Mouse (Mus musculus) embryonic facial prominence, embryonic 15.5 days (tissue): ENCODE measurements around the gene Sec14l4. TPM values are rescaled to one million over a fixed set of nuclear protein-coding genes. Genes with fewer than 3 reads are reported as not detected.
A peak's percentile ranks its signal among the peaks of the same experiment; 100 is the strongest.

ENCODE experiments used
- ATAC-seq: fragments of 200-750 bp; cut with Nextera tagmentation; 2 replicates; pipeline ENCODE4 v1.8.0; 2017; ENCODE audit warnings: low read depth, moderate TSS enrichment; ENCODE audit not compliant: insufficient number of reproducible peaks, low FRiP score, low TSS enrichment
- H3K27ac ChIP-seq: fragments of 300-500 bp; sonication (generic); replicated peaks from 2 replicates; pipeline ENCODE4 v1.5.1; 2015; ENCODE audit warnings: mild to moderate bottlenecking, inconsistent platforms
- H3K27me3 ChIP-seq: fragments of 300-500 bp; sonication (generic); 2 replicates; pipeline ENCODE4 v1.6.1; 2015; ENCODE audit warnings: inconsistent platforms
- H3K36me3 ChIP-seq: fragments of 300-500 bp; sonication (generic); 2 replicates; pipeline ENCODE4 v1.6.1; 2015; ENCODE audit warnings: mild to moderate bottlenecking, inconsistent platforms
- H3K4me1 ChIP-seq: fragments of 300-500 bp; sonication (generic); 2 replicates; pipeline ENCODE4 v1.6.1; 2015; ENCODE audit warnings: inconsistent platforms
- H3K4me2 ChIP-seq: fragments of 300-500 bp; sonication (generic); replicated peaks from 2 replicates; pipeline ENCODE4 v1.6.1; 2015; ENCODE audit warnings: mild to moderate bottlenecking, inconsistent platforms
- H3K4me3 ChIP-seq: fragments of 300-500 bp; sonication (generic); replicated peaks from 2 replicates; pipeline ENCODE4 v1.5.1; 2015; ENCODE audit warnings: mild to moderate bottlenecking, inconsistent platforms
- H3K9ac ChIP-seq: fragments of 300-500 bp; sonication (generic); 2 replicates; pipeline ENCODE4 v1.6.1; 2015; ENCODE audit warnings: inconsistent platforms
- H3K9me3 ChIP-seq: fragments of 300-500 bp; sonication (generic); replicated peaks from 2 replicates; pipeline ENCODE4 v1.6.1; 2016; ENCODE audit warnings: inconsistent platforms
- WGBS: fragments of 180-500 bp; shearing (Covaris S2); methylation state at CpG from one replicate; pipeline ENCODE4 v1.1.7; 2015; 5-methylcytosine and 5-hydroxymethylcytosine counted together
- polyA plus RNA-seq: library from polyadenylated mRNA; unstranded; fragments of >200 nt; fragmentation: Nextera tagmentation; extraction: Ambion mirVana; gene quantifications from 2 replicates; pipeline ENCODE4 v1.2.1, GENCODE M21; 2015

Sec14l4 gene
- polyA plus RNA-seq, 1 experiment from 2014 or later: 0.94 TPM

DNA sequence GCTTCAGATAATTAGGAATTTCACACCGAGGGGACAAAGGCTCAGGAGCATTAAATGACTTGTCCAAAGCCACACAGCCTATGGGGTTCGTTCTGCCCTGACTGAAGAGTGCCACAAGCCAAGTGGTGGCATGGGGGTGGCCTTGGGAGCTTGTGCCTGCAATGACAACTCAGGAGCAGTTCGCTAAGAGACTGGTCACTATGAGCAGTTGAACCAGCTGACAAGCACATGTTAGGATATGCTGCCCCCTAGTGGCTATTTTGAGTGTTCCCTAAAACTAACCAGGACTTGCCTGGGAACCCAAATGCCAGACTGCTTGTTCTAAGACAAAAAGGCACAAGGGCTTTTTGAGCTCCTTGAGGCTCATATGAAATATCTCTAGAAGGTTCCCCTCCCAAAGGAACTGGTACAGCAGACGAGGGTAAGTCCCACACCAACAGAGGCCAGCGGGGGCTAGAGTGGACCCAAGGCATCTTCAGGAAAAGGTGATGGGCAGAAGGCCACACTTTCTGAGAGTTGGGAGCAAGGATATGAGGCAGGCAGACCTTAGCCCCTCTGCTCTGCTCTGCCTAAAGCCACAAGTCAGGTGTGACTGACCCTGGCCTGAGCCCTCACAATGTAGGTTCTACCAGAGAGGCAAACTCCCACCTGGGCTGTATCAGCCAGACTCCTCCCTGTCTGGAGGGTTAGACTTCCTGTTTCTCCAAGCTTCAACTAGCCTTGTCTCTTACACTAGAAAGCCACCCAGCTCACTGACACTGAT, 52.2 kb downstream of the Sec14l4 start:
- H3K4me2 ChIP-seq: no peak overlapping the region
- H3K36me3 ChIP-seq: no peaks in the 10 kb centered on the region
- H3K9me3 ChIP-seq: no peaks in the 10 kb centered on the region
- 30% methylated on average over 5 of the region's 5 CpGs for WGBS
- H3K4me3 ChIP-seq: no peak overlapping the region
- no peak for ATAC-seq
- H3K27me3 ChIP-seq: no peaks in the 10 kb centered on the region
- H3K4me1 ChIP-seq: no peaks in the 10 kb centered on the region
- no peak overlapping the region for H3K9ac ChIP-seq
- no peak overlapping the region for H3K27ac ChIP-seq

DNA sequence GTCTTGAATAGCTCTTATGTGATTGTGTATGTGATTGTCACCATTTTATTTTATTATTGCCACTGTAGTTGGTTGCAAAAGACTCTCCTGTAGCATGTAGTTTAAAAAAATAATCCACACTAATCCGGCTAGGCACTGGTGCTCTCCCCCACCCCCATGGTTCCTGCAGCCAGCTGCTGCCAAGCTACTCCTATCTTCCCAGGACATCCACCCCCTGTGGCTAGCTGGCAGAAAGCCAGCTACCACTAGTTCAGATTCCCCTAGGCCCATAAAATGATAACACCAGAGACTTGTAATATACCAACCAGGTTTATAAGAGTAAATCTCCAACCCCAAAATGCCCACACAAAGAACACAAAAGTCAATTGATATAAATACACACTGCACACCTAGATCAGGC, 55.0 kb downstream of the Sec14l4 start:
- 68% methylated on average over 1 of the region's 1 CpGs for WGBS
- no peak overlapping the region for H3K4me3 ChIP-seq
- ATAC-seq: no peak
- H3K4me2 ChIP-seq: no peak overlapping the region
- H3K27me3 ChIP-seq: no peaks in the 10 kb centered on the region
- no peaks in the 10 kb centered on the region for H3K9me3 ChIP-seq
- no peaks in the 10 kb centered on the region for H3K36me3 ChIP-seq
- no peak overlapping the region for H3K27ac ChIP-seq
- no peaks in the 10 kb centered on the region for H3K4me1 ChIP-seq
- H3K9ac ChIP-seq: no peak overlapping the region

DNA sequence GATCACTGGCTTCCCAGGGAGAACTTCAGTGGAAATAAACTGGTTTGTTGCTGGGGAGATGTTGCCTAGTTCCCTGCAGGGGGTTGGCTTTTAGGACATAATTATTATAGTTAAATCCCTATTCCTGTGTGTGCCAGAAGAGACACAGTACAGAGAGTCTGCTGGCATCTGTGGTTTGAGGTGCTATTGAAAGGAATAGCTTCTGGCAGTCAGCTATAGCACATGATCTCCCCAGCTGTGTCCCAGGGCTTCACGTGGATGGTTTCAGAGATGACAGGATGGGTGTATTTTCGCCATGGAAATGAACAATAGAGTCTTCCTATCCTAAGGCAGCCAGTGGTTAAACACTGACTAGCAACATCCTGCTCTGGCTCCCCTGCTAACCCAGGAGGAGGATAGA, 56.0 kb downstream of the Sec14l4 start:
- Histone ChIP-seq H3K36me3 (peaks cover 3% of the 10 kb centered on the region; the same call in 1 of the 2 replicates), H3K4me1 (no peaks in the 10 kb centered on the region), H3K9me3 (no peaks in the 10 kb centered on the region), H3K4me3 (no peak overlapping the region), H3K27ac (no peak overlapping the region), H3K4me2 (no peak overlapping the region), H3K27me3 (no peaks in the 10 kb centered on the region), H3K9ac (no peak overlapping the region)
- WGBS: 43% methylated on average over 2 of the region's 2 CpGs
- no peak for ATAC-seq

DNA sequence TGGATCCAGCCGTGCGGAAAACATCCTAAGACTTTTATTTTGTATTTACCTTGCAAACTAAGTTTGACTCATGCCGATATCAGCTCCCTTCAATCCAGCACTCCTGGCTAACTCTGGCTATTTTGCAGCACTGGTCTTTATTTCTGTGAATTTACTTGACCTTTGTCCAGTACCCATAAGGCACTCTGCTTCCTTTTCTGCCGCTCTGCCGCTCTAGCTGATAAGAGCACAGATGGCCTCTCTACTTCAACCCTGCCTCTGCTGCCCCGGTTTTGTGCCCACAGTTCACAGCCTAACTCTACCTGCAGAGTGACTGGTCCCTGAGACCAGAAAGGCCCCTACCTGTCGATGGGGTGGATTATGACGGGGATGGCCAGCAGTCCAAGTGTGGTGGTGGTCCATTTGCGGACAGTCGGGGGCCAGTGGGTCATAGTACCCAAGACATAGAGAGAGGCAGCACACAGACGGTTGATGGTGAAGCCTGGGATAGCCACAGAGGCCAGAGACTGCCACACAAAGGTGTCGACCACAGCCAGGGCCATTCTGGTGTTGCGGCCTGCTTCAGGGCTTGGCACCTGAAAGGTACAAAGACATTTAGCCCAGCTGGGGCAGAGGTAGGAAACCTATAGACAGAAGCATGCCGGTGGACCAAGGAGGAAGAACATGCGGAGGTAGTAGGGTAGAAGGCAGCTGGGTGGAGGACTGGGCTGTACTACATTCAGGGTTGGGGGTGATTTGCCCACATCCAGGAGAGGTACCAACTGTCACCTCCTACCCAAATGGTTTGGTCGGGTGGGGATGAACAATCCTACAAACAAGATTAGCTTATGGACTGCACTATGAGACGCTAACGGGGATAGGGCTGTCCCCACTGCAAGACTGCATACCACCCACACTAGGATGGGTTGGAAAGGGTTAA, 62.5 kb downstream of the Sec14l4 start:
- 85% methylated on average over 18 of the region's 18 CpGs for whole genome bisulfite sequencing

DNA sequence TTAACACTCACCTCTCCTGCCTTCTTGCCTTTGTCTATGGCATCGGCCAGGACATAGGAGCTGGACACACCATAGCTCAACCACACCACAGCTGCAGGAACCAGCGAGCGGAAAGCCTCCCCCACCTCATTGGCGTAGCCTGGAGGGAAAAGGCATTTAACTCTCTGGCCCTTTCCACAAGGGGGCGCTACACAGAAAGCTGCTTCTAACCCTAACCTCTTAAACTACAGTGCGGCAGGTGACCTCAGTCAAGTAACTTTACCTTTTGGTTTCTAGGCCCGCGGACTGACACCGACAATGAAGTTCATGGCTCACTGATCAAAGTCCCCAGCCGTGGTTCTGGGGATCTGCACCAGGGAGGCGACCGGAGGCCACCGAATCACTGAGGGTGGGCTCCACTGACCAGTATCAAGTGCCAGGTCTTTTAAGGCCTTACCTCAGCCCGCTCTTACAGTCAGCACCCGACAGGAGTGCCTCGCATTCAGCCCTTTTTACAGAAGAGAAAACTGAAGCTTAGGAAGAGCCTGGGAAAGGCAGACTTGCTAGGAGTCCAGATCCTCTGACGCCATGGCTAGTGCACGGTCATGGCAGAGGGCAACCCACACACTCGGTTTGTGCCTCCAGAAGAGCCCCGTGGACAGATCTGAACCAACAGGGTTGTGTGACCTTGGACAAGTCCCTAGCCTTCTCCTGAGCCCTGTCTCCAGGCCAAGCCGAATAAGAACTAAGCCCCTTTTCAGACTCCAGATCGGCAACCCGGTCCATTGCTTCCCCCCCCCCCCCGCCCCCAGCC, 63.3 kb downstream of the Sec14l4 start:
- H3K4me2 ChIP-seq: peak overlapping the region; percentile 74
- H3K27me3 ChIP-seq: no peaks in the 10 kb centered on the region
- ATAC-seq: no peak
- H3K36me3 ChIP-seq: peaks cover 6% of the 10 kb centered on the region; the same call in 1 of the 2 replicates
- H3K4me1 ChIP-seq: peaks cover 25% of the 10 kb centered on the region
- no peaks in the 10 kb centered on the region for H3K9me3 ChIP-seq
- WGBS: 6% methylated on average over 23 of the region's 24 CpGs
- peak overlapping the region; percentile 56 for H3K4me3 ChIP-seq
- 0 out of 2 replicates have a peak overlapping the region, but pooled peaks have one; percentile 31 for H3K9ac ChIP-seq
- peak overlapping the region; percentile 55; the same call in 1 of the 2 replicates for H3K27ac ChIP-seq

More for the DNA sequence above, 62.5 kb downstream of the Sec14l4 start:
- Histone ChIP-seq H3K9ac (no peak overlapping the region), H3K9me3 (no peaks in the 10 kb centered on the region), H3K4me1 (peaks cover 25% of the 10 kb centered on the region), H3K27me3 (no peaks in the 10 kb centered on the region), H3K27ac (no peak overlapping the region), H3K4me2 (peak overlapping the region; percentile 74), H3K36me3 (peaks cover 6% of the 10 kb centered on the region; the same call in 1 of the 2 replicates), H3K4me3 (0 out of 2 replicates have a peak overlapping the region, but pooled peaks have one; percentile 56)
- no peak for ATAC-seq

DNA sequence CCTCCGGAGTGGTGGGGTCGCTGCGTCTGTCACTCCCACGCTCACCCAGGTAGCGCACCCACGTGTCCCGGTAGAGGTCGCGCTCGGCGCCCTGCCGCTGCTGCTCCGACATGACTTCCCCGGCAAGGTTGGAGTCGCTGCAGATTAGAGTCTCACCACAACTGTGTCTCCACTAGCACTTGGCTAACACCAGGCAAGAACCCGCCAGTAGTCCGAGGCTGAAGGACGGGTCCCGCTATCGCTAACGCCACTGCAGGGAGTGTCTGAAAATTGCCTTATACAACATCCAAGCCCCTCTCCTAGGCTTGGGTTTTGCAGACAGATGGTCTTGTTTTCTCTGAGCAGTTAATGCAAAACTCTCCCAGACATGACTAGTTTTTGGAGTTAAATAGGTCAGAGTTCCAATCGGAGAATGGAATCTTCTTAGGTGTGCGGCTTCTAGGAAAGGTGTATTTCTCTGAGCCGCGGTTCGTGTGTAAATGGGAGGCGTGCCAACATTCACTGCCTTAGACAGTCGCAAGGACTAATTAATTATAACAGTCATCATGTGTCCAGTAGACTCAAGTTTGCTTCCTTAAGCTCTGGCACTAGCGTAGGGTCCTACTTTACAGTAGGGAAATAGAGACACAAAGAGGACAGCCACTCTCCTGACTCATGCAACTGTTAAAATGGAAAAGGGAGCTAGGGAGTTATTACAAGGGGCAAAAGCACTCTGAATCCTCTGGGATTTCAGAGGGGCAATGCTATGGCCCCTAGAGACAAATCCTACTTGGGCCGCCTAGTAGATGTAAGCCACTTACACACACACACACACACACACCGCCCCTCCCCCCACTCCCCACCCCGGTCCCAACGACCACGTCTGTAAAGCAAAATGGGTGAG, 64.2 kb downstream of the Sec14l4 start, which contains the start of gene Mtfp1:
Gene Mtfp1, minus strand, starts transcription at position 275 of the 883 bp plus-strand sequence.
- no peak for ATAC-seq
- Histone ChIP-seq H3K4me1 (peaks cover 25% of the 10 kb centered on the region), H3K9me3 (no peaks in the 10 kb centered on the region), H3K9ac (peak within 1 kb of the TSS; percentile 31; the same call in 1 of the 2 replicates), H3K36me3 (peaks cover 6% of the 10 kb centered on the region; the same call in 1 of the 2 replicates), H3K4me3 (peak within 1 kb of the TSS; percentile 56), H3K4me2 (peak within 1 kb of the TSS; percentile 74), H3K27me3 (no peaks in the 10 kb centered on the region), H3K27ac (peak within 1 kb of the TSS; percentile 87)
- WGBS: 6% methylated on average over 34 of the region's 34 CpGs

DNA sequence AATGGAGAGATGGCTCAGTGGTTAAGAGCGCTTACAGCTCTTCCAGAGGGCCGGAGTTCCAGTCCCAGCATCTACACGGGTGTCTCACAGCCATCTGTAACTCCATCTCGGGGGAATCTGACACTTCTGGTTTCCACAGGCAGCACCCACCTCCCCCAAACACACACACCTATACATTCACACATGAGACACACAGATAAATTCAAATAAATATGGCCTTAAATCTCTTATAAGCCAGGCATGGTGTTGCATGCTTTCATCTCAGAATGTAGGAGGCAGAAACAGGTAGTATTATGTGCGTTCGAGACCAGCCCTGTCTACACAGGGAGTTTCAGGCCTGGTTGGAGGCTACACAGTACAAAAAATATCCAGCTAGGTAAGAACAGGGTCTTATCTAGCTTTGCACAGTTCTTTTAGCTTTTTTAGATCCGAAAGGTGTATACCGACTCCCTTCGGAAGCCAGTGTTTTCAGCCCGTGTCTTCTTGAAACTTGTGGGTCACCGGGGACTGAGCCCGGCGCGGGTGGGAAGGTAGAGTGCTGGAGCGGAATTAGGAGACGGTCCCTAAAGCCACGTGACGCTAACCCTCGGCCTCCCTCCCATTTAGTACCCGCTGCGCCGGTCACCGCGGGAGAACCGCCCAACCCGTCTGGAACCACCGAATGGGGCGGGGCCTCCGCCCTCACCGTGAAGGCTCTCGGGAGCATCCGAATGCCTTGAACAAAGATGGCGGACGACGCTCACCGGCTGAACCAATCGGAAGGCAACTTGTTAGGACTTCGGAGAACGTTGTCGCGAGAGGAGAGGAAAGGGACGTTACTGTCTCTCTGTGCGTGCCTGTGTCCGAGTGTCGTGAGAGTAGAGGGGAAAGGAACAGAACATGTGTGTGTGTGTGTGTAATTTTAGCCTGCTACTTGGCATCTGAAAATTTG, 65.1 kb downstream of the Sec14l4 start:
- WGBS: 3% methylated on average over 45 of the region's 45 CpGs
- peak; percentile 96 for ATAC-seq
- peak overlapping the region; percentile 74 for H3K4me2 ChIP-seq
- H3K4me1 ChIP-seq: peaks cover 25% of the 10 kb centered on the region
- peak overlapping the region; percentile 55 for H3K9ac ChIP-seq
- H3K36me3 ChIP-seq: peaks cover 6% of the 10 kb centered on the region; the same call in 1 of the 2 replicates
- no peaks in the 10 kb centered on the region for H3K27me3 ChIP-seq
- peak overlapping the region; percentile 56 for H3K4me3 ChIP-seq
- H3K9me3 ChIP-seq: no peaks in the 10 kb centered on the region
- peak overlapping the region; percentile 87 for H3K27ac ChIP-seq

DNA sequence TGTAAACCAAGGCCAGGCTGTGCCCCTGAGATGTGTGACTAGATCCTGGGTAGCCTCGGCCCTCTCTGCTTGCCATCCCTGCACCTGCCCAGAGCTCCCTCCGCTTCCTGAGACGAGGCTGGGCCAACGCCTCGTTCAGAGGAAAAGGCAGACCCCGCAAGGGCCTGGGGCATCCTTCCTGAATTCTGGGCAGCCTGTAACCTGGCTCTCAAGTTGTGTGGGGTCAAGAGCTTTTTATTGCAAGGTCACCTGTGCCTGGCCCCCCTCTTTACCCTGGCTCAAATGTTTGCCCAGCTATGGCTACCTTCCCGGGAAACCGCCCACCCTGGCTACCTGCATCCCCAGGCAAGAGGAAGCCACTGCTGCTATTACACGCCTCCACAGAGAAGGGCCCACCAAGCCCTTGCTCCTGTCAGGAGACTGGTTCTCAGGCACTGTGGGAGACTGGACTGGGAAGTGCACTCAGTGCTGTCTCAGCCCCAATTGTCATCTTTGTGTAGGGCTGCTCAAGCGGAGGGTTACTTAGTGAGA, 65.9 kb downstream of the Sec14l4 start:
- Histone ChIP-seq H3K27me3 (no peaks in the 10 kb centered on the region), H3K4me1 (peaks cover 25% of the 10 kb centered on the region), H3K4me3 (peak overlapping the region; percentile 56), H3K36me3 (peaks cover 3% of the 10 kb centered on the region; the same call in 1 of the 2 replicates), H3K9me3 (no peaks in the 10 kb centered on the region), H3K9ac (peak overlapping the region; percentile 55), H3K4me2 (peak overlapping the region; percentile 74), H3K27ac (peak overlapping the region; percentile 87)
- WGBS: 36% methylated on average over 10 of the region's 10 CpGs
- no peak for ATAC-seq
